Mouse (Mus musculus): ENCODE measurements around the gene Tctex1d4. TPM values are rescaled to one million over a fixed set of nuclear protein-coding genes. Genes with fewer than 3 reads are reported as not detected.

Tctex1d4 gene
- polyA plus RNA-seq, 1 experiment from 2014 or later, result not detected

DNA sequence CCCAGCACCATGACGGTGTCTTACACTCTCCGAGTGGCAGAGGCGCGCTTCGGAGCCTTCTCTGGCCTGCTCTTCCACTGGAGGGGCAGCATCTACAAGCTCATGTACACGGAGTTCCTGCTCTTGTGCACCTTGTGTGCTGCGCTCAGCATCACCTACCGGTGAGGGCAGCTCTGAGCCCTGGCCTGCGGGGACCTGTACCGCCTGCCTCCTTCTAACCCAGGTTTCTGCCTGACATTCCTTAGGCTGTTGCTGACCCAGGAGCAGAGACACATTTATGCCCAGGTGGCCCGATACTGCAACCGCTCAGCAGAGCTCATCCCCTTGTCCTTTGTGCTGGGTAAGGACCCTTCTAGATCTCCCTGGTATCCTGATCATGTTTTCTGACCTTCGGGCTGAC, 18.7 kb downstream of the Tctex1d4 start:
- Histone ChIP-seq H3K4me2 (no peak overlapping the region), H3K4me1 (no peaks in the 10 kb centered on the region), H3K4me3 (no peak overlapping the region), H3K27ac (no peak overlapping the region), H3K9ac (no peak overlapping the region), H3K36me3 (peaks cover 16% of the 10 kb centered on the region), H3K9me3 (no peaks in the 10 kb centered on the region), H3K27me3 (no peaks in the 10 kb centered on the region)
- WGBS, result 95% methylated on average over 13 of the region's 13 CpGs
- no peak for ATAC-seq (ENCODE audit: insufficient number of reproducible peaks, insufficient read depth, low FRiP score, low TSS enrichment, low read depth)

DNA sequence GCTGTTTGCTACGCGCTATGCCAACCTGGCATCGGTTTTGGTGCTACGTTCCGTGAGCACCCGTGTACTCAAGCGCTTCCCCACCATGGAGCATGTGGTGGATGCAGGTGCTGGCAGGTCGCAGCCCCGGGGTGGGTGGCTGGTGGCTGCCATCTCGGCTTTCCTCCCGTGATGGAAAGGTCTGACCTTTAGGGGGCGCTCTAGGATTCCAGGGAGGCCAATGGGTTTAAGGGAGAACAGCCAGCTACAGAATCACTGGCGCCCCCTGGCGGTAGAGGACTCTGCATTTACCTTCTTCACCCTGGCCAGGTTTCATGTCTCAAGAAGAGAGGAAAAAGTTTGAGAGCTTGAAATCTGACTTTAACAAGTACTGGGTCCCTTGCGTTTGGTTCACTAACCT, 19.6 kb downstream of the Tctex1d4 start:
- Histone ChIP-seq H3K36me3 (peaks cover 25% of the 10 kb centered on the region), H3K9me3 (no peaks in the 10 kb centered on the region), H3K9ac (no peak overlapping the region), H3K27ac (no peak overlapping the region), H3K27me3 (no peaks in the 10 kb centered on the region), H3K4me3 (no peak overlapping the region), H3K4me1 (no peaks in the 10 kb centered on the region), H3K4me2 (no peak overlapping the region)
- WGBS, result 32% methylated on average over 15 of the region's 15 CpGs
- ATAC-seq (ENCODE audit: insufficient number of reproducible peaks, insufficient read depth, low FRiP score, low TSS enrichment, low read depth), result no peak

DNA sequence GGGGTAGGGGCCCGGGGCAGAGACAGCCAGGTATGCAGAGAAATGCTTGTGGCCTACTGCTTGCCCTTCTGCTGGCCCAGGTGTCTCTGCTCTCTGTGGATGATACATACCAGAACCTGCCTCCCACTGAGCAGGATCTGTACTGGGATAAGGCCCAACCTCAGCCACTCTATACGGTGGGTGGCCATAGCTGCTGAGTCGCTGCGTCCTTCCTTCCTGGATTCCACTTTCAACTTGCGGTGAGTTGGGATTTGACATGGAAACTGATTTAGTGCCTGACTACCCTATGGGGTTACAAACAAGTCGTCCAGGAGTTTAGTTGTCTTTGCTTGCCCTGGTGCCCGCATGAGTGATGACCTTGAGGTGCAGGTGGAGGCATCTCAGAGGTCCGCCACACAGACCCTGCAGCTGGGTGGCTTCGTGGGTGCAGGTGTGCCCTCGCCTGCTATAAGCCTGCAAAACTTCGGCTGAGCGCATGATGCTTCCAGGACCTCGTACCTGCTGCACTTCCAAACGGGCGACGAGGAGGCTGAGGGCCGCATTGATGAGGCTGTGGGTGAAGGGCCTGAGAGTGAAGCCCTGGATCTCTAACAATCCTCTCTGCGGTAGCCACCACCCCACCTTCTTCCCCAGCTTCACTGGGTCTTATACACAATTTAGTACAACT, 21.6 kb downstream of the Tctex1d4 start:
- no peaks in the 10 kb centered on the region for H3K27me3 ChIP-seq
- peaks cover 3% of the 10 kb centered on the region; the same call in 1 of the 2 replicates for H3K4me1 ChIP-seq
- peaks cover 43% of the 10 kb centered on the region for H3K36me3 ChIP-seq
- H3K9me3 ChIP-seq, result no peaks in the 10 kb centered on the region
- H3K4me2 ChIP-seq, result no peak overlapping the region
- no peak overlapping the region for H3K27ac ChIP-seq
- H3K9ac ChIP-seq, result no peak overlapping the region
- H3K4me3 ChIP-seq, result no peak overlapping the region
- WGBS, result 85% methylated on average over 18 of the region's 18 CpGs
- no peak for ATAC-seq (ENCODE audit: insufficient number of reproducible peaks, insufficient read depth, low FRiP score, low TSS enrichment, low read depth)

DNA sequence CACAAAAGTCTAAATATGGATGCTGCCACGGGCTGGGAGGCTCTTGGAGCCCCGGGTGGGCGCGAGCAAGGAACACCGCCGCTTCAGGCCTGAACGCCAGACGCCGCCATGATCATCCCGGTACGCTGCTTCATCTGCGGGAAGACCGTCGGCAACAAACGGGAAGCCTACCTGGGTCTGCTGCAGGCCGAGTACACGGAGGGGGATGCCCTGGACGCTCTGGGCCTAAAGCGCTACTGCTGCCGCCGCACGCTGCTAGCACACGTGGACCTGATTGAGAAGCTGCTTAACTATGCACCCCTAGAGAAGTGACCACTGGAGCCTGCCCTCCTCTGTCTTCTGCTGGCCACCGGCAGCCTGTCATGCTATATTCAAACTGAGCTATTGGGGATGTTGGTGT, 22.2 kb downstream of the Tctex1d4 start:
- Histone ChIP-seq H3K4me3 (no peak overlapping the region), H3K27me3 (no peaks in the 10 kb centered on the region), H3K9me3 (no peaks in the 10 kb centered on the region), H3K27ac (no peak overlapping the region), H3K4me2 (no peak overlapping the region), H3K36me3 (peaks cover 50% of the 10 kb centered on the region), H3K9ac (no peak overlapping the region), H3K4me1 (peaks cover 9% of the 10 kb centered on the region)
- 70% methylated on average over 24 of the region's 24 CpGs for WGBS
- ATAC-seq (ENCODE audit: insufficient number of reproducible peaks, insufficient read depth, low FRiP score, low TSS enrichment, low read depth), result no peak

DNA sequence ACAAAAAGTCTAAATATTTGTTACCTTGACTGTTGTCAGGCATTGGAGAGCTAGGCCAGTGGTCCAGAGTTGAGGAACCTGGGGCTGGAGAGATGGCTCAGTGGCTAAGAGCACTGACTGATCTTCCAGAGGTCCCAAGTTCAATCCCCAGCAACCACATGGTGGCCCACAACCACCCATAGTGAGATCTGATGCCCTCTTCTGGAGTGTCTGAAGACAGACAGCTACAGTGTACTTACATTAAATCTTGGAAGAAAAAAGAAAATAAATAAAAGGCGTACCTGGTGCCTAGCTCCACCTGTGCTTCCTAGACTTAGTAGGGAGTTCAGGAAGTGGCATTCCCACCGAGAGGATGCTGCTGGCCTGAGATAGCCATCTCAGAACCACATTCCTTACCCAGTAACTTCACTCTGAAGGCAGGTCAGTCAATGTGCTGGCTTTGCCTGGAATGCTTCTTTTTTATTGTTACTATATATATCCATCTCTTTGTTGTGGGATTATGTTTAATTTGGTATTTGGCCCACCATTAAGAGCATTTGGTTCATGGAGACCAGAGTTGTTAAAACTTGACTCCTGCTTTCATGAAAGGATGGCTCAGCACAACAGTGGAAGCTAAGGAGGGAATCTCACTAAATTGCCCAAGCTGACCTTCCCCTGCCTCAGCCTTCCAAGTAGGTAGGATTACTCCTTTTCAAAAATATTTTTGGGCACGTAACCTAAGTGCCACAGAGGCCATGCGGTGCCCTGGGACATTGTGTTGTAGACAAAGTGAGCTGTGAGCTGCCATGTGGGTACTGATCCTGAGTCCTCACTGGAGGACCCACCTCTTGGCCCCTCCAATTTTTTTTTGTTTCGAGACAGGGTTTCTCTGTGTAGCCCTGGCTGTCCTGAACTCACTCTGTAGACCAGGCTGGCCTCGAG, 23.0 kb downstream of the Tctex1d4 start:
- no peak overlapping the region for H3K9ac ChIP-seq
- peaks cover 57% of the 10 kb centered on the region for H3K36me3 ChIP-seq
- WGBS, result 67% methylated on average over 6 of the region's 6 CpGs
- no peak overlapping the region for H3K27ac ChIP-seq
- peaks cover 16% of the 10 kb centered on the region for H3K4me1 ChIP-seq
- ATAC-seq (ENCODE audit: insufficient number of reproducible peaks, insufficient read depth, low FRiP score, low TSS enrichment, low read depth), result no peak
- H3K9me3 ChIP-seq, result no peaks in the 10 kb centered on the region
- no peaks in the 10 kb centered on the region for H3K27me3 ChIP-seq
- H3K4me3 ChIP-seq, result no peak overlapping the region
- H3K4me2 ChIP-seq, result no peak overlapping the region

DNA sequence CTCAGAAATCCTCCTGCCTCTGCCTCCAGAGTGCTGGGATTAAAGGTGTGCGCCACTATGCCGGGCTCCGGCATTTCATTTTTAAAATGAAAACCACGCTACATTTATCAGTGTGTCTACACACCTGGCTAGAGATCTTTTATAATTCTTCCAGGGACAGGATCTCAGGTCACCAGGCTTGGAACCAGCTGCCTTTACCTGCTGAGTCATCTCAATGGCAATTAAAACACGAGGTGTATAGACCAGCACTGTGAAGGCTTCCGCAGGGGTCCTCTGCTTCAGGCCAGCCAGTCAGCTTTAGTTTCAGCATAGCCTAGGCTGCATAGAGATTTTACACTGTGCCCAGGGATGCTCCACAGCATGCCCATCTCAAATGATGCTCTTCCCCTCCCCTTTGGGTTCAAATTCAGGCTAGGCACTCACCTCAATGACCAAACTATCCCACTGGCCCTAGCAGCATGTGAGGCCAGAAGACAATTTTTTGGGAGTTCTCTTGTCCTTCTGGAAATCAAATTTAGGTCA, 23.7 kb downstream of the Tctex1d4 start:
- WGBS, result 94% methylated on average over 6 of the region's 6 CpGs

DNA sequence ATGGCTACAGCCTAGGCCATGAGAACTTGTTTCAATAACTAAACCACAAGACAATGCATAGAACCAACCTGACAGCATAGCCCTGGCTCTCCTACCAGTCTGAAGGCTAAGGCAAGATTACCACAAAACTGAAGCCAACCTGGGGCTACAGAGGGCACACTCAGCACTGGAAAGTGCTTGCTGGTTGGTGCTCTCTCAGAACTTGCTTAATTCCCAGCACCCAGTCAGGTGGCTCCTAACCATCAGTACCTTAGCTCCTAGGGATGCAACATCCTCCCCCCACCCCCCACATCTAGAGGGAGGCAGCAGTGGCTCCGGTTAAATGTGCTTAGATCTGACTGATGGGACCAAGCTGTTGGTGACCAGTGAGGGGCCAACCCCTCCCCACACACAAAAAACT, 24.8 kb downstream of the Tctex1d4 start:
- H3K4me2 ChIP-seq, result no peak overlapping the region
- no peak overlapping the region for H3K4me3 ChIP-seq
- H3K9me3 ChIP-seq, result no peaks in the 10 kb centered on the region
- H3K9ac ChIP-seq, result no peak overlapping the region
- WGBS, result 67% methylated on average over 1 of the region's 1 CpGs
- H3K27ac ChIP-seq, result no peak overlapping the region; the same call in 1 of the 2 replicates
- ATAC-seq (ENCODE audit: insufficient number of reproducible peaks, insufficient read depth, low FRiP score, low TSS enrichment, low read depth), result no peak
- no peaks in the 10 kb centered on the region for H3K27me3 ChIP-seq
- H3K4me1 ChIP-seq, result peaks cover 21% of the 10 kb centered on the region
- peaks cover 58% of the 10 kb centered on the region for H3K36me3 ChIP-seq

More for the DNA sequence above, 23.7 kb downstream of the Tctex1d4 start:
- Histone ChIP-seq H3K4me1 (peaks cover 21% of the 10 kb centered on the region), H3K4me3 (no peak overlapping the region), H3K9ac (no peak overlapping the region), H3K27me3 (no peaks in the 10 kb centered on the region), H3K4me2 (no peak overlapping the region), H3K36me3 (peaks cover 58% of the 10 kb centered on the region), H3K27ac (no peak overlapping the region), H3K9me3 (no peaks in the 10 kb centered on the region)
- ATAC-seq (ENCODE audit: insufficient number of reproducible peaks, insufficient read depth, low FRiP score, low TSS enrichment, low read depth), result no peak

DNA sequence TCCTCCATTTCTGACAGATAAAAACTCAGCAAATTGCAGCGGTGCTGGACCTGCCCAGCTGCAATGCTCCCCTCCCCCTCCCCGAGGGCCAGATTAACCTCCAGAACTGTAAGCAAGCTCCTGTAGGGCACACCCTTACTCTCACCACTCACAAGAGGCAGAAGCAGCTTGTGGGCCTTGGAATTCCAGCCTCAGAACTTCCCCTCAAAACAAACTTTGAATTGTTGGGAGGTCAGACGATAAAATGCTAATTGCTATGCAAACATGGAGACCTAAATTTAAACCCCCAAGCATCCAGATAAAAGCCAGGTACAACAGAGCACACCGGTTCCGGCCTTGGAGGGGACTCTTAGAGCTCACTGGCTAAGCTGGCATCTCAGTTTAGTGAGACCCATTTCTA, 26.1 kb downstream of the Tctex1d4 start:
- no peak overlapping the region for H3K4me3 ChIP-seq
- ATAC-seq (ENCODE audit: insufficient number of reproducible peaks, insufficient read depth, low FRiP score, low TSS enrichment, low read depth), result no peak

DNA sequence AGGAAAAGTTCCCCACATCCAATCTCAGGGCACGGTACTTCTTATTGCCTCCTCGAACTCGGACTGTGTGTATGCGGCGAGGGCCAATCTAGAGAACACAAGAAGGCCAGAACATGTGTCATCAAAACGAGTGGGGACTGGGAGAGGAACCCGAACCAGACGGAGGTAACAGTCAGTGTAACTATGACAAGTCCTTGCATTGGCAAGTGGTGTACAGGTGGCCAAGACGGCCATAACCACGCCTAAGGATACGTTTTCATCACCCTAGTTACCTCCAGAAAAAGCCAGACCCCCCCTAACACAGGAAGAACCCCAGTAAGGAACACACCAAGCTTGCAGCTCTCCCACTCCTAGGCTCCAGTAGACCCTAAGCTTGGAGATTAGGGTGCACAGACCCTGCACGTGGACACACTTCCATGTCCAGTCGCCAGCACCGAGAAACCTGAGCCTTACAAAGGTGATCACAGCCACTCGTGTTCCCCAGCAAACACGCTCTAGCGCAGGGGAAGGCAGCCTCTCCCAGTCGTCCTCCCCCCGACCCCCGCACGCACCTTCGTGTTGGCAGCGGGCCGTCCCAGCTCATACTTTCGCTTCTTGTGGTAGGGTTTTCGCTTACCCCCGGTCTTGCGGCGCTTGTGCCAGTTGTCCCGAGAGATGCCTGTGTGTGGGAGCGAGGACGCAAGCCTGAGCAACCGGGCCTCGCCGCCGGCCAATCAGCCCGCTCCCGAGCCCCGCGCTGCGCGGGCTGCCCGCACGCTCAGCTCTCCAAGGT, 28.6 kb downstream of the Tctex1d4 start:
- 2% methylated on average over 44 of the region's 44 CpGs for WGBS
- peaks cover 21% of the 10 kb centered on the region for H3K4me1 ChIP-seq
- ATAC-seq (ENCODE audit: insufficient number of reproducible peaks, insufficient read depth, low FRiP score, low TSS enrichment, low read depth), result no peak
- H3K36me3 ChIP-seq, result peaks cover 59% of the 10 kb centered on the region
- no peaks in the 10 kb centered on the region for H3K9me3 ChIP-seq
- H3K27ac ChIP-seq, result peak overlapping the region; percentile 92
- H3K9ac ChIP-seq, result peak overlapping the region; percentile 100
- H3K4me3 ChIP-seq, result peak overlapping the region; percentile 69
- no peaks in the 10 kb centered on the region for H3K27me3 ChIP-seq
- H3K4me2 ChIP-seq, result peak overlapping the region; percentile 79

More for the DNA sequence above, 26.1 kb downstream of the Tctex1d4 start:
- Histone ChIP-seq H3K36me3 (peaks cover 58% of the 10 kb centered on the region), H3K27me3 (no peaks in the 10 kb centered on the region), H3K9me3 (no peaks in the 10 kb centered on the region), H3K9ac (peak overlapping the region; percentile 47), H3K4me2 (no peak overlapping the region), H3K4me1 (peaks cover 21% of the 10 kb centered on the region), H3K27ac (no peak overlapping the region)
- 74% methylated on average over 5 of the region's 5 CpGs for WGBS

DNA sequence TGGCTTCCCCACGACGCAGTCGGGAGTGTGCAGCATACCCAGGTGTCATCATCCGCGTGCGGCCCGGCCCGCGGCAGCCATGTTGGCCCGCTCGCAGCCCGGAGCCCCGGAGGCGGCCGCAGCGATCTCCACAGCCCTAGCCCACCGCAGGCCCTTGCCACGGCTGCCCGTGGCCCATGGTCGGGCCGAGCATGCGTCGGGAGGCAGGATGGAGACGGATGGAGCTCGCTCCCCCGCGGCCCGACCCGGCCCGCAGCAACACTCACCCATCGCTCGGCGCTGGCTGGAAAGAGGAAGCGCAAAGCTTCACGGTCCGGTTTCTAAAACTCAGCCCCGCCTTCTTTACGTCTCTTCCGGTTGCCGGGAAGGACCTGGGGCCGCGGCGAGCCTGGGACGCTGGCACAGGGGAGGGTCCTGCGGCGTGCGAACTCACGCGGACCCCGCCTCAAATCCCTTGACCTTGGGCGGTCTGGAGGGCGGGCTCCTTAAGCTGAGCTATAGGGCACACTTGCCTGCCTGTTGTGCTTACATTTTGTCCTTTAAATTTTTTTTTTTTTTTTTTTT, 29.3 kb downstream of the Tctex1d4 start, which contains the start of gene Rps8:
Gene Rps8 (minus strand): TSS at position 452 of the 564 bp plus-strand sequence.
- Histone ChIP-seq H3K36me3 (peaks cover 59% of the 10 kb centered on the region), H3K27me3 (no peaks in the 10 kb centered on the region), H3K4me1 (peaks cover 21% of the 10 kb centered on the region), H3K9ac (peak within 1 kb of the TSS; percentile 100), H3K4me3 (peak within 1 kb of the TSS; percentile 69), H3K27ac (peak within 1 kb of the TSS; percentile 92), H3K4me2 (peak within 1 kb of the TSS; percentile 79), H3K9me3 (no peaks in the 10 kb centered on the region)
- ATAC-seq (ENCODE audit: insufficient number of reproducible peaks, insufficient read depth, low FRiP score, low TSS enrichment, low read depth), result peak; percentile 85
- under 1% methylated on average over 52 of the region's 52 CpGs for WGBS

DNA sequence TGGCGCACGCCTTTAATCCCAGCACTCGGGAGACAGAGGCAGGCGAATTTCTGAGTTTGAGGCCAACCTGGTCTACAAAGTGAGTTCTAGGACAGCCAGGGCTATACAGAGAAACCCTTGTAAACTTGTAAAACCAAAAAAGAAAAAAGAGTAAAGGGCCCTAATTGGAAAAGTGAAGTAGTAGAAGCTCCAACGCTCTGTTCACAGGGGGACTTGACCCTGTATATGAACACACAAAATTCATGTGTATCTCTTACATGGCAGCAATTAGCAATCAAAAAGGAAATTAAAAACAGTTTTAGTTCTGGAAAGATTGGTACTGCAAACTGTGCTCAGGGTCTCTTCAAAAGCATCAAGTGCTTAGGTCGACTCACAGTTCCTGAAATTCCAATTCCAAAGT, 29.8 kb downstream of the Tctex1d4 start:
- WGBS, result 30% methylated on average over 6 of the region's 6 CpGs
- Histone ChIP-seq H3K27me3 (no peaks in the 10 kb centered on the region), H3K9ac (peak overlapping the region; percentile 100), H3K4me1 (peaks cover 21% of the 10 kb centered on the region), H3K4me2 (peak overlapping the region; percentile 79), H3K9me3 (no peaks in the 10 kb centered on the region), H3K36me3 (peaks cover 59% of the 10 kb centered on the region), H3K4me3 (peak overlapping the region; percentile 69), H3K27ac (peak overlapping the region; percentile 92; the same call in 1 of the 2 replicates)
- ATAC-seq (ENCODE audit: insufficient number of reproducible peaks, insufficient read depth, low FRiP score, low TSS enrichment, low read depth), result no peak
